Mouse (Mus musculus) E14TG2a.4 (cell line): ENCODE measurements around the gene Tbl1x.

Source experiments
- CTCF ChIP-seq: conservative IDR thresholded peaks from 2 replicates; pipeline ENCODE4 v1.5.1; 2014; ENCODE audit warnings: low read length
- NANOG ChIP-seq: IDR thresholded peaks from 2 replicates; pipeline ENCODE4 v1.6.1; 2014; ENCODE audit warnings: borderline replicate concordance, low read length, mixed read lengths
- POU5F1 ChIP-seq: IDR thresholded peaks from 2 replicates; pipeline ENCODE4 v1.6.1; 2014; ENCODE audit warnings: low read length, borderline replicate concordance

GRCm38 (mm10) chrX:77530997-77531396, 20.2 kb downstream of the Tbl1x start:
- no peak for TF ChIP-seq CTCF
- no peak for TF ChIP-seq NANOG
- no peak for TF ChIP-seq POU5F1
